Mouse (Mus musculus): ENCODE measurements around the gene Gng7. TPM values are rescaled to one million over a fixed set of nuclear protein-coding genes. Genes with fewer than 3 reads are reported as not detected.

The Gng7 gene
- polyA plus RNA-seq, 1 experiment = 0.43 TPM

DNA sequence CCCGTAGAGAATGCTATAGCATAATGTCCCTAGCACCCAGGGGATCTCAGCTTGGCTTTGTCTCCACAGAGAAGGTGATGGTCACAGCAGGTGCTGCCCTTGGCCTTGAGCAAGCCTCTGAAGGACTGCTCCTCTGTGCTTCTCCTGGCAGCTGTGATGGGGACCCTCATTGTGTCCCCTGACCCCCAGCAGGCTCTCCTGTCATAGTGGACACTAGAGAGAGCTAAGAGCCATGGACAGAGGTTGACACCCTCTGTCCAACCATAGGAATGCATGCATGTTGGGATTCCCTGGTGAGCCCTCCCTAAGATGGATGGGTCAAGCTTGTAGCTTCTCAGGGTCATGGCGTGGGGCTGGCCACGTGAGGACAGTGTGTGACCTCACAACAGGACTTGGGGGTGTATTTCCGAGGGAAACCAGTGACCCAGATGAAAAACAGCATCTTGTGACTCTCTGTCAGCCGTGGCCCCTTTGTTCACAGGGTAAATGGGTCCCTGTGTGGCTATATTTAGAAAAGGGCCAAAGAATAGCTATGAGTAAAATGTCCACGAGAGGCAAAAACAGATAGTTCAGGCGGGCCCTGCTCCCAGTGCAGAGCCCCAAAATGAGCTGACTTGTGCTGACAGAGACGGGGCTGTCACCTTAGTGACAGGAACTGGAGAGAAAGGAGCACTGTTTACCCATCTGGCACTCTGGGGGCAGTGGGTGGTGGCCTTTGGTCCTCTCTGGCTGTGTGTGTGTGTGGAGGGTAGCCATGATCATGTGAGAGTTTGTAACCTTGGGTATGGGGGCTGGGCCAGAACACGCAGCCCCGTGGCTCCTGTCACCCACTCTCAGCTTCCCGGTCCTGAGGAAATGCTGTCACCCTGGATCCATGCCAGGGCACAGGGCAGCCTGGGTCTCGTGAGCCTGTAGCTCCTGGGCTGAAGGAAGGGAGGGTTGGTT is 51.4 kb downstream of the Gng7 start:
- TF ChIP-seq GATA1 (IDR thresholded peaks at IDR 0.05; ENCODE audit: low read length) = no peak

DNA sequence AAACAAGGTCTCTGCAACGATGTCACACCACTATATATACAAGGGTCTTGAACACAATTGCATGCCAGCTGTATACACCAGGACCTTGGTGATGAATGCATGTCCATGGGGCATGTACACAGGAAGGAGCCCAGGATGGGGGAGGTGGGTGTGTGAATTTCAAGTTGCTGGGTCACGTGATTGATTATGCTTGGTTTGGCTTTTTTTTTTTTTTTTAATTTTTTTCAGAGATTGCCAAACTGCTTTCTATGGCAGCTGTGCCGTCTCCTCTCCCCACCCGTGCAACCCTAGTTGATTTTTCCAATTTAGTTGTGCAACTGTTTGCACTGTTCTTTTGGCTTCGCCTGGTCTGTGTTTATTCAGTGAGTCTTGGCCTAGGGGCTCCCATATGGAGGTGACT is 52.2 kb downstream of the Gng7 start:
- no peak for TF ChIP-seq GATA1 (IDR thresholded peaks at IDR 0.05; ENCODE audit: low read length)

DNA sequence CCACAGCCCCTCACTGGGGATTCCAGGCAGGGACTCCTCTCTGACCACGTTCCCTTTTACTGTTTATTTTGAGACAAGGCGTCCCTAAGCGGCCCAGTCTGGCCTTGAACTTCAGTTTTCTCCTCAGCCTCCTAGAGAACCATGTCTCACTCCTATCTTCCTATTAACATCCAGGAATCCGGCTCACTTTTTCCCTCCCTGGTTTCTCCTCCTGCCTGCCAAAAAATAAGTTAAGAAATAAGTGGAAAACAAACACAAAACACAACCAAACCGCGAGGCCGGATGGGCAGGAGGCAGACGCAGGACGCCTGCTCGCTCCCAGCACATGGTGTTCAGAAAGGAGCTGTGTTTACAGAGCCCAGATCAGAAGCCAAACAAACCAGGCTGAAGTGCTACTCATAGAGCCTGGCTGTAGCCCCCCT is 52.7 kb downstream of the Gng7 start:
- no peak for TF ChIP-seq GATA1 (IDR thresholded peaks at IDR 0.05; ENCODE audit: low read length)

DNA sequence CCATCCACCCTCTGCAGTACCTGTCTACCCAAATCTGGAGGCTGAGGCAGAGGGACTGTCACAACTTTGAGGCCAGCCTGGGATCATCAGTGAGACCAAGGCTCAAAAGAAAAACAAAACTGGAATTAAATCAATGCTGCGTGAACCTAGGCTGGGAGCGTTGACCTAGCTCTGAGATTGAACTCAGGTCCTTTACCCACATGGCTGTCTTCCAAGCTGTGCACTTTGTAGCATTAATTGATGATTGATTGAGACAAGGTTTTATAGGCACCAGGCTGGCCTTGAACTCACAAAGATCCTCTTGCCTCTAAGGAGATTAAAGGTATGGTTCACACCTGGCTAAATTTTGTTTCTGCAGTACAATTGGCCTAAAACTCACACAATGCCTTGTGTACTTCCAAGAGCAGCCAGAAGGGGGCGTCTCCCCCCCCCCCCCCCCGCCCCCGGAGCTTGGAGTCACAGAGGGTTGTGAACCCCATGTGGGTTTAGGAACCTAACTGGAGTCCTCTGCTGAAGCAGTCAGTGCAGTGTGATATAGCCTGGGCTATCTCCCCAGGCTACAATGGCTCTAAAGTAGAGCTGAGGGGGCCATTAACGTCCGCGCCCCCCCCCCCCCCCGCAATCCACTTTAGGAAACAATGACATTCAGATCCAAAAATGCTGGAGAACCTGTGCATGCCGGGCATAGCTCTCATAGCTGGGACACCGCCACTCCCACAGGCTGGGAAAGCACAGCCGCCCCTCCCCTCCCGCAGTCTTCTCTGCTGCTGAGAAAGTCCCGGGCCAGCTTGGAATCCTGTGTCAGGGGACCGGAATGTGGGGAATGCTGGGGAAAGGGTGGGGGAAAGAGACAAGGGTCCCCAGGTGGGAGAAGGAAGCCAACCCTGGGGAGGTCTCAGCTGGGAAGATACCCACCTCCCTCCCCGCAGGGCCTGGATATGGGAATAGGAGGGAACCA is 53.9 kb downstream of the Gng7 start:
- TF ChIP-seq GATA1 (IDR thresholded peaks at IDR 0.05; ENCODE audit: low read length) = no peak

DNA sequence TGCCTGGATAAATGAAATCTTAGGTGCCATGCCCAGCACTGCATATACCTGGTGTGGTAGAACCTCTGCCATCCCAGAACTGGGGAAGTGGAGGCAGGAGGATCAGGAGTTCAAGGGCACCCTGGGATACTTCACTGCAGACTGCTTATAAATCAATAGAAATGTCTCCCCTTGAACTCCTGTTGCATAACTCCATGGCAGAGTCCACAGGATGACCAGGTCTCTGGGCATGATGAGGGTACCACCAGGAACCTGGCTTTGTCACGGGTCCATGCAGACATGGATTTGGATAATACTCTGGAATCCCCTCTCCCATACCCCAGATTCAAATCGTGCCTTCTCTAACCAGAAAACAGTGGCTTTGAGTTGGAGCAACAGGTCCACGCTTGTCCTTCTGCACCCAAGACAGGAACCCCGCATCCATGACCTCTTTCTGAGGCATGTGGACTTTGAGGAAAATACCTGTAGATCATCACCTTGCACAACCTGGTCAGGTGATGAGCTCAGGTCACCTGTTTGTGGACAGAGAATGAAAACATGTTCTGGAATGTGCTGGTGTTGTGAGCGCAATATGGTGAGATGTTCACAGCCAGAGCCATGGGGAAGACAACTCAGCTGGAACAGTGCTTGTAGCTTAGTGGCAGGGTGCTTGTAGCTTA is 55.6 kb downstream of the Gng7 start:
- no peak for TF ChIP-seq GATA1 (IDR thresholded peaks at IDR 0.05; ENCODE audit: low read length)

DNA sequence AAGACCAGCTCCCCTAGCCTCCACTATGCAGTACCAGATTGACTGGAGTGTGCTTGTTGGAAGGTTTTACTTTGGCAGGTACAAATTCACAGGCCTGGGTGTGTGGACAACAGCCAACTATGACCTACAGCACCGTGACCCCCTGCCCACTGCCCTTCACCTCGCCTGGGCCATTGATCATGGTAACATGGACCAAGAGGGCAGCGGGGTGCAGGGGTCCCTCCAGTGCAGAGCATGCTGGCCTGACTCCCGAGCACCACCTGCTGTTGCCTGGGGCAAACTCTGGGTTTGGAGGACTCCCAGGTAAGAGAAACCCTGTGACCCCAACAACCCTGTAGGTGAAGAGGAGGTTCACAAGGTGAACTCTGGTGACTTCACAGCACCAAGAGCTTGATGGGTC is 57.0 kb downstream of the Gng7 start:
- no peak for TF ChIP-seq GATA1 (IDR thresholded peaks at IDR 0.05; ENCODE audit: low read length)

DNA sequence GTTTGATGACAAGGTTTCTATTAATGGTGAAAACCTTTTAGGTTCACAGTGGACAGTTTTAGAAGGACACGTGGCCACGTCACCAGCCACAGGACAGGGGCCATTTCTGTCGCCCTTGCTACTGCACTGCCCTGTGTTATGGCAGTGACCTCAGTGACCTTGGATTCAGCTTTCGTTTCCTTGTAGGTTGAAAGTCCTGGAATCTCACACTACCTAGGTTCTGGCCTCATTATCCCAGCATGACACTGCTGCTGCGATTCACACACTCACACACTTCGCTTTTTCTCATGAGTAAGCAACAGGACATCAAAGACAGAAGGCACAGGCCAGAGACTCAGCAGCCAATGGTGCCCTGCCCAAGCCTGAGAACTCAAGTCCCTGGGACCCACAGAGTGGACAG is 57.8 kb downstream of the Gng7 start:
- TF ChIP-seq GATA1 (IDR thresholded peaks at IDR 0.05; ENCODE audit: low read length) = no peak

DNA sequence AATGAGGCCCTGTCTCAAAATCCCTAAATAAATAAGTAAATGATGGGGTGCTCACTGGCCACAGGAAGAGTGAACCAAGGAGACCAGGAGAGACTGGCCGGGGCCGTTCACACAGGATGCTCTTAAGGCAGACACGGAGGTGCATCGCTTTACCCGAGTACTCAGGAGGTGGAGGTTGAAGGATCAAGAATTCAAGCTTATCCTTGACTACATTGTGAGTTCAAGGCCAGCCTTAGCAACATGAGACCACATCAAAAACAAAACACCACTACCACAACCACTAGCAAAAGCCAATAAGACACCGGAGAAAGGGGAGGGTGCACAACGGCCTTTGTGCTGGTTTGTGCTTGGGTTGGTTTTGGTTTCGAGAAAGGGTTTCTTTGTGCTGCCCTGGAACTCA is 58.4 kb downstream of the Gng7 start:
- TF ChIP-seq GATA1 (IDR thresholded peaks at IDR 0.05; ENCODE audit: low read length) = no peak

DNA sequence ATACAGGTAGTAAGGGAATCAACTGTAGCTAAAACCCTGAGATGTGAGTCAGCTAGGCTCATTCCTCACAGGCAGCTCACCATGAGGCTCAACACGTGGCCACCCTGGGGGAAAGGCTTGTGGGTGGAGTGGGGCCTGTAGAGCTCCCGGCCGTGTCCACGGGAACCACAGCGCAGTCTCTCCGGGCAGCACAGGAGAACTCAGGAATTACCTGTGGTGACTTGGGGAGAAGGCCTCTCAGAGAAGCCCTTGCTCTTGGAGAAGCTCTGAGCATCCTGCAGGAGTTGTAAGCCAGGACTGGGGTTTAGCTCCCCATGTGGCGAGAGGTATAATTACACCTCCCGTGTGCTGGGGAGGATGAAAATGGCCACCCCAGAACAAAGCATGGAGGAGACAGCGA is 59.2 kb downstream of the Gng7 start:
- no peak for TF ChIP-seq GATA1 (IDR thresholded peaks at IDR 0.05; ENCODE audit: low read length)

DNA sequence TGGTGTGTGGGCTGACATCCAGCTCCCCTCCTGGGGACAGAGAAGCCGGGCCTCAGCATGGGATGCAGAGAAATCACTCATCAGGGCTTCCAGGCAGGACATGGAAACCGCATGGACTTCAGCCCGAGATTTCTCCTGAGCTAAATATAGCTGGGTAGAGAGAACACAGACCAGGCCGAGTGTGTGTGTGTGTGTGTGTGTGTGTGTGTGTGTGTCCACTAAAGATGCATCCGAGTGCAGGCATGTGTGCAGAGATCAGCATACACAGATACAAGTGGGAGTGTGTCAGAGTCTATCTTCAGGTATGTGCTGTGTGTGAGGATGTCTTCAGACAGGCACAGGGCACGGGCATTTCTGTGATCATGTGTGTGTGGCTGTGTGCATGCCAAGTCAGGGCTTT is 59.9 kb downstream of the Gng7 start:
- TF ChIP-seq GATA1 (IDR thresholded peaks at IDR 0.05; ENCODE audit: low read length) = no peak

DNA sequence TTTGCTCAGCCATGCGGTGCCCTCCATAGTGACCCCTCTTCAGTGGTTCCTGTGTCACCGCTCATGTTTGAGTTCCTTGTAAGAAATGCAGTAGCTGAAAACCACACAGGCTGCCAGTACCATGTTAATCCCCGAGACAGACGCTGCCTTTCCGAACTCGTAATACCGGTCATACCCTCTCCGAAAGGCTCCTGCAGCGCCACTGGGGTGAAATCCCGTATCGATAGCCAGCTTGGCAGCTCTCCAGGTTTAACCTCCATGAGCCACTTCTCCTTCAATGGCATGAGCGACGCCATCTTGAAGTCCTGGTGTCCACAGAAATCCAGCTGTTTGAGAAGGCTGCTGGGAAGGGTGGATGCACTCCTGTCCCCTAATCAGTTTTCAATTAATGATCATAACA is 60.3 kb downstream of the Gng7 start:
- no peak for TF ChIP-seq GATA1 (IDR thresholded peaks at IDR 0.05; ENCODE audit: low read length)

DNA sequence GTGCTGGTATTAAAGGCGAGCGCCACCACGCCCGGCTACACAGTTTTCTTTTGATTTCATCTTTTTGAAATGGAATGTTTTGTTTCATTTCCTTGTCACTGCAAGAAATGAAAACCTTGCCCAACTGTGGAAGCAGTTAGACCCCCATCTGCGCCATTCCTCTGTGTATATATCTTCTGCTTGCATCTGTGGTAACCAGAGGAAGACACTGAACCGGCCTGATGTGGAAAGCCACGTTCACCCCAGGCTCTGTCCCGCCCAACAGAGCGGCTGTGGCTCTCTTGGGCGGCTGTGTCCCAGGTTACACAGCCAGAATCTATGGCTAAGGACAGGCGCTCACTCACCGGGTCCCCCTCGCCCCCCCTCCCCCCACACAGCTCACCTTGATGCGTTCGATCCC is 62.3 kb downstream of the Gng7 start:
- no peak for TF ChIP-seq GATA1 (IDR thresholded peaks at IDR 0.05; ENCODE audit: low read length)

DNA sequence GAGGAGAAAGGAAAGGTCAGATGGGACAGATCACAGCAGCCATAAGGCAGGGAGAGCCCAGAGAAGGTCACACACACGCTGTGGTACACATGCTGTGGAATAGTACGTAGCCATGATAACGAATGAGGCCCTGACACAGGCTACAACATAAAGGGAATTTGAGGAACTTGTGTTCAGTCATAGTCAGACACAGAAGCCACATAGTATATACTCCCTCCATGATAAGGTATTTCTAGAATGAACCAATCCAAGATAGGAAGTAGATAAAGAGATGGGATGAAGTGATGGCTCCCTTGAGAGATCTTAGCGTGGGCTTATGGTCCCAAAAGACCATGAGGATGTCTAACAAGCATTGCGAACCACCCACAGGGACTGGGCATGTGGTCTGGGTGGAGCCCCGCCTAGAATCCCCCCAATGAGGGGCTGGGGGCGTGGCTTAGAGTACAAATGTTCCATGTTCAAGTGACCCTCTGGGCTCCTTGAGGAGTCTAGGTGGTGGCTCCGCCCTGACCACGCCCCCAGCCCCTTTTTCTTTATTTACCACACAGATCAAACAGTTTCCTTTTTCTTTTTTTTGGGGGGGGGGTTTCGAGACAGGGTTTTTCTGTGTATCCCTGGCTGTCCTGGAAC is 62.9 kb downstream of the Gng7 start:
- TF ChIP-seq GATA1 (IDR thresholded peaks at IDR 0.05; ENCODE audit: low read length) = no peak

DNA sequence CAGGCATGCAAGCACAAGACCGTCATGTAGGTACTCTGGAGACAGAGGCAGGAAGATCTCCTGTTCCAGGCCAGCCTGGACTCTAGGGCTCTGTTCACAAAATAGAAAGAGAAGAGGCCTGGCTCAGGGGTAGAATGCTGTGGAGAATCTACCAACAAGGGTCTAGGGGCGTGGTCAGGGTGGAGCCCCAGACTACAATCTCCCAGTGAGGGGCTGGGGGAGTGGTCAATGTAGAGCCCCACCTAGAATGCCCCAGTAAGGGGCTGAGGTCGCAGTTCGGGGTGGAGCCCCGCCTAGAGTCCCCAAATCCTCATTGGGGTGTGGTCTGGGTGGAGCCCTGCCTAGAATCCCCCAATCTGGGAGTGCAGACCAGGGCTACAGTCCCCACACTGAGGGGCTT is 64.4 kb downstream of the Gng7 start:
- TF ChIP-seq GATA1 (IDR thresholded peaks at IDR 0.05; ENCODE audit: low read length) = no peak

DNA sequence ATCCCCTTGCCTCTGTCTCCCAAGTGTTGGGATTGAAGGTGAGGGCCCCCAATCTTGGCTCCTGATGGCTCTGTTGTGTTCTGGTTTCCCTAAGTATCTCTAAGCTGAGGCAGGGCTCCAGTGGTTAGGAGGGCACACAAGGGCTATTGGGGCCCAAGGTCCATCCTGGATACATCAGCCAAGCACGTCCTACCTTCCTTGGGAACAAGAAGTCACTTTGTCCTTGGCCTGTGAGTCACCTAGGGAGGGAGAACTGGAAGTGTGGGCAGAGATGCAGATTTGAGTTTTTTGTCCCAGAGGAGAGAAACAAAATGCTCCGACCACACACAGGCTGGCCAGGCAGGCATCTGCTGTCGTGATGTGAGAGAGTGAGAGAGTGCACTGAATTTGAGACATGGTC is 65.7 kb downstream of the Gng7 start:
- no peak for TF ChIP-seq GATA1 (IDR thresholded peaks at IDR 0.05; ENCODE audit: low read length)

All from G1E-ER4 (cell line).